Mouse (Mus musculus) right cerebral cortex, postnatal 25 days (tissue): Measurements from ENCODE around the gene Kazald1.
"Not testable (repeated sequence)": the region's sequence is repeated elsewhere in the genome, so short reads cannot be mapped to it uniquely, and the experiment has no call there.

Source experiments
- DNase-seq: peaks from one replicate; pipeline ENCODE4 v3.0.0; 2022

Gene Kazald1

DNA sequence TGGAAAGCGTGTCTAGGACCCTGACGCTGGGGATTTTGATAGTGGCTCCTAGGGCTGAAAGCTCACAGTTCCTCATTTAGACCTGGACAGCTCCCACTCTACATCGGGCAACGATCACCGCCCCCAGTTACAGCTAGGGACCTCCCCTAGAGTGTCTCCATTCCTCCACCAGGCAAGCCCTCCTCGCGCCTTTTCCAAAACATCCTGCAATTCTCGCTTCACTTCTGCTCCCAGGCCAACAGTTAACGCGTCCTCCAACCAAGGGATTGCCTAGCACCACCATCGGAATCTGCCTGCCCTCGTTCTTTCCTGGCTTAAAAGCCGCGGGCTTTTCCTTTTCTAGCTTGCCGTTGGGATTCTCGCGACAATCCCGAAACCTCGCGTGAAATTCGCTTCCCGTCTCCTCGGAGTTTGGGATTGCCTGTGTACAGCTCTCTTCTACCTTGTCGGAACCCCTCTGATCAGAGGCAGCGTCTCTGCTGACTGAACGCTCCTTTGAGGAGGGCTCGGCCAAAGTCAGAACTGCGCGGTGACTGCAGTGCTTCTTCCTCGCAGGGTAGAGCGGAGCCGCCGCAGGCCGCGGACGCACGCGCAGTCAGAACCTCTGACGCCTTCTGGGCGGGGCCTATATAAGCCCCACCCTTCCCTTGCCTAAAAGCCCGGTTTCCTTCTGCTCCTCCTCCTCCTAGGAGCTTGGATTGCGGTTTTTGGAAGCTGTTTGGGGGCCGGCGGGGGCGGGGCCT, at the start of gene Kazald1:
TSS of gene Kazald1 (plus strand) at position 662 of the 743 bp plus-strand sequence.
- DNase-seq = peak; percentile 91

GRCm38 (mm10) chr19:45025937-45026568, 49.0 kb upstream of the Kazald1 start:
- no peak for DNase-seq

GRCm38 (mm10) chr19:45026958-45027670, 47.9 kb upstream of the Kazald1 start:
- no peak for DNase-seq

- no peak for DNase-seq
Observed at GRCm38 (mm10) chr19:45027848-45028247, 47.2 kb upstream of the Kazald1 start.

DNA sequence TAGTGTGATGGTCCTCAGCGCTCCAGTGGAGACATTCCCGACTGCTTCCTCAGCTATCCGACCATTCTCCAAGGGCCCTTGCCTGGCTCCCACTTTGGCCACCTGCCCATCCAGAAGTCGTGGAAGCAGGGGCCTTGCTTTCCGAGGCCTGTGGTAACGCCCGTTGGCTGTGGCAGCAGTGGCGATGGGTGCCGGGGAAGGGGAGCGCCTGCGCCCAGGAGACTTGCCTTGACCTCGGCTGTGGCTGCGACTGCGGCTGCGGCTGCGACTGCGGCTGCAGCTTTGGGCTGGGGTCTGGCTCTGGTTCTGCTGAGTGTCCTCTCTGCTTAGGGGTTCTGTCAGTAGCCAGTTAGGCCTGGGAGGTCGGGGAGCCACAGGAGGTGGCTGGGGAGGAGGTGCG, 46.3 kb upstream of the Kazald1 start:
- no peak for DNase-seq

DNA sequence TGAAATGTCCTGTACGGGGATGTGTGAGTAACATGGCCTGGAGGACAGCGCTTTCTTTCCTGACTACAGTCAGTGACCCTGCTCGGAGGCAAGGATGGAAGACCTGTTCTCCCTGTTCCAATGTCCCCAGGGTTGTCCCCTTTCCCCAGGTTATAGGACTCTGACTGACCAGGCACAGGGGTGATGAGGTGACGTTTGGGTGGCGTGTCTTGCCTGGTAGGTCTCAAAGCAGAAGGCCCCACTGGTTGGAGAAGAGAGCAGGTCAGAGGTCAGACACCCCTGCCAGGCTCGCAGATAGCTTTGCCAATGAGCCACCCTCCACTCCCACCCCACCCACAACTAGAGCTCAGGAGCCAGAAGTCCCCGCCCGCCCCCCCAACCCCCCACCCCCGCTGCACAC, 45.5 kb upstream of the Kazald1 start:
- no peak for DNase-seq

- no peak for DNase-seq
Observed at GRCm38 (mm10) chr19:45030111-45030510, 44.9 kb upstream of the Kazald1 start.

- DNase-seq = peak; percentile 67
Observed at GRCm38 (mm10) chr19:45030746-45031693, 44.0 kb upstream of the Kazald1 start.

- peak; percentile 66 for DNase-seq
Observed at GRCm38 (mm10) chr19:45031780-45032179, 43.3 kb upstream of the Kazald1 start.

- DNase-seq = no peak
Observed at GRCm38 (mm10) chr19:45032570-45033332, 42.3 kb upstream of the Kazald1 start.

GRCm38 (mm10) chr19:45036867-45037266, 38.2 kb upstream of the Kazald1 start:
- no peak for DNase-seq

- DNase-seq = not testable (repeated sequence)
Observed at GRCm38 (mm10) chr19:45038198-45038597, 36.8 kb upstream of the Kazald1 start.

DNA sequence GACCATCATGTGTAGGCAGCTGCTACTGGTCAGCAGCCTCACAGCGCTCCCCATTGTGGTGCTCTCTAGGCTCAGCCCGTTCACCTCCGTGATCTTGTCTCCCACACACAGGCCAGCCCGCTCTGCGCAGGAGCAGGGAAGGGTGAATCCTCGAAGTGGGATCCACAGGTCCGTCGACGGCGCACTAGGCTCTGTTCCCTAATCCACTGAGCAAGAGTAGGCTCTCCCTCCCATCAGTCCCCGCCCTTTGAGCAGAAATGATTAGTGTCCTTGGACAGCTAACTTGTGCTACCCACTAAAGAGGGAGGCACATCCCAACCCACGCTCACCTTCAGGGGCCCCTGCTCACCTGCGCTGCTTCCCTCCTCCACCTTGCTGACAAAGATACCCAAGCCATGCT, 34.8 kb upstream of the Kazald1 start:
- DNase-seq = no peak

GRCm38 (mm10) chr19:45044389-45044927, 30.6 kb upstream of the Kazald1 start:
- DNase-seq = no peak

GRCm38 (mm10) chr19:45045236-45045635, 29.8 kb upstream of the Kazald1 start:
- no peak for DNase-seq

- DNase-seq = no peak
Observed at GRCm38 (mm10) chr19:45045651-45046050, 29.4 kb upstream of the Kazald1 start, which contains the start of gene Pdzd7. TSS of gene Pdzd7 (minus strand) at chr19:45045717.

- DNase-seq = peak; percentile 80
Observed at GRCm38 (mm10) chr19:45046523-45047321, 28.3 kb upstream of the Kazald1 start.

DNA sequence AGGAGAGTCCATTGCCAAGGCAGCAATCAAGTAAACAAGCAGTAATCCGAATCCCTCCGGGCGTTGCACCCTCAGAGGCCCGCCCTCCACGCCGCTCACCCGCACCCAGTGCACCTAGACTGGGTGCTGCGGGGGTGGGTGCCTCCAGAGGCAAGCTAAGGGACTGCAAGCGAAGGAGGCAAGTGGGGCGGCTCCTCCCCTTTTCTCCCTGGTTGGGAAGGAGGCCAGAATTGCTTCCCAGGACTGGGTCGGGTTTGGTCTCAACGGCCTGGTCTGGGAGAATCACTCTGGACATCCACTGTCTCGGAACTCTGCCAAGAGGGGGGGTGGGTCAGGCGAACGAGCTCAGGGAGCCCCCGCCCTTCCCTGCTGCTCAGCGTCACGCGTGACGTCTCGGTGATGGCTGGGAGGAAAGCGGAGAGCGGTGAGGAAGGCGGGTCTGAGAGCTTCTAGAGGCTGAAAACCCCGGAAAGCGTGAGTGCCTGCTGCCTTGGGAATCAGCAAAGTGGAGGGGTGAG, 27.6 kb upstream of the Kazald1 start, which contains the start of gene Sfxn3:
TSS of gene Sfxn3 (plus strand) at position 87 of the 518 bp plus-strand sequence.
- DNase-seq = peak; percentile 93

- DNase-seq = peak; percentile 88
Observed at GRCm38 (mm10) chr19:45047935-45048643, 27.0 kb upstream of the Kazald1 start.
